Mouse (Mus musculus) liver, embryonic 14.5 days (tissue): Measurements from ENCODE around the gene Oxsr1.

ENCODE experiments used
- CTCF ChIP-seq: IDR thresholded peaks from 2 replicates; pipeline ENCODE4 v1.5.1; 2016; ENCODE audit warnings: antibody characterized with exemption, low read depth, control low read depth
- EP300 ChIP-seq: IDR thresholded peaks from 2 replicates; pipeline ENCODE4 v1.6.1; 2016; ENCODE audit warnings: antibody characterized with exemption, low read depth

GRCm38 (mm10) chr9:119340212-119340580, 18.0 kb upstream of the Oxsr1 start:
- TF ChIP-seq CTCF: no peak
- no peak for TF ChIP-seq EP300
